ENCODE assay signal across 8 mouse cellular contexts in genomic region chr9:44772392-44772749, GRCm38 (mm10). TPM values are rescaled to one million over a fixed set of nuclear protein-coding genes. Genes with fewer than 3 reads are reported as not detected.
A peak's percentile ranks its signal among the peaks of the same experiment; 100 is the strongest.
DNase-seq lines count a peak whose midpoint lies in the region; ATAC-seq and TF ChIP-seq lines count a peak whose summit lies in the region.

No protein-coding gene starts in this region.

- no peaks in the 10 kb centered on the region for H3K9me3 ChIP-seq in embryonic facial prominence, embryonic 12.5 days
- H3K9me3 ChIP-seq in hindbrain, embryonic 16.5 days (ENCODE audit: control insufficient read depth, low read length), result no peaks in the 10 kb centered on the region
- no peaks in the 10 kb centered on the region for H3K9me3 ChIP-seq in midbrain, embryonic 16.5 days (replicated peaks; ENCODE audit: control insufficient read depth, low read length, poor library complexity, severe bottlenecking)

- WGBS in embryonic facial prominence, embryonic 12.5 days, result 25% methylated on average over 5 of the region's 5 CpGs
- 22% methylated on average over 5 of the region's 5 CpGs for WGBS in hindbrain, embryonic 16.5 days
- 21% methylated on average over 5 of the region's 5 CpGs for WGBS in midbrain, embryonic 16.5 days

- H3K36me3 ChIP-seq in embryonic facial prominence, embryonic 12.5 days, result peaks cover 13% of the 10 kb centered on the region
- no peaks in the 10 kb centered on the region; the same call in 1 of the 2 replicates for H3K36me3 ChIP-seq in hindbrain, embryonic 16.5 days (ENCODE audit: control insufficient read depth, insufficient read depth, low read length)
- H3K36me3 ChIP-seq in midbrain, embryonic 16.5 days (ENCODE audit: control insufficient read depth, insufficient read depth, low read length), result 0 out of 2 replicates have a peak, but pooled peaks cover 6% of the 10 kb centered on the region

- no peak overlapping the region; the same call in 1 of the 2 replicates for H3K4me3 ChIP-seq in left cerebral cortex, adult 2 months
- peak overlapping the region; percentile 61 for H3K4me3 ChIP-seq in embryonic facial prominence, embryonic 12.5 days
- H3K4me3 ChIP-seq in hindbrain, embryonic 16.5 days (ENCODE audit: low read length), result no peak overlapping the region
- H3K4me3 ChIP-seq in midbrain, embryonic 16.5 days (ENCODE audit: low read depth, low read length), result peak overlapping the region; percentile 67; the same call in 1 of the 2 replicates

- DNase-seq in left cerebral cortex, adult 2 months (ENCODE audit: extremely low spot score in 1 of 2, low spot score in 2 of 2), result no peak
- no peak for DNase-seq in left cerebral cortex, adult 9 months (ENCODE audit: low spot score in 2 of 2)
- no peak for DNase-seq in B cell, adult 2 months
- no peak for DNase-seq in left cerebral cortex, postnatal 4 days
- no peak for DNase-seq in left cerebral cortex, postnatal 25 days (ENCODE audit: low spot score in 2 of 2)

- H3K4me2 ChIP-seq in embryonic facial prominence, embryonic 12.5 days (replicated peaks), result no peak overlapping the region
- H3K4me2 ChIP-seq in hindbrain, embryonic 16.5 days (ENCODE audit: low read length), result no peak overlapping the region
- no peak overlapping the region for H3K4me2 ChIP-seq in midbrain, embryonic 16.5 days (ENCODE audit: low read length)

- no peaks in the 10 kb centered on the region for H3K27me3 ChIP-seq in embryonic facial prominence, embryonic 12.5 days
- no peaks in the 10 kb centered on the region for H3K27me3 ChIP-seq in hindbrain, embryonic 16.5 days (replicated peaks; ENCODE audit: control insufficient read depth, insufficient read depth, low read length)
- H3K27me3 ChIP-seq in midbrain, embryonic 16.5 days (ENCODE audit: control insufficient read depth, insufficient read depth, low read depth, low read length), result no peaks in the 10 kb centered on the region

- H3K9ac ChIP-seq in embryonic facial prominence, embryonic 12.5 days, result no peak overlapping the region
- H3K9ac ChIP-seq in hindbrain, embryonic 16.5 days (ENCODE audit: low read depth, low read length), result no peak overlapping the region
- no peak overlapping the region for H3K9ac ChIP-seq in midbrain, embryonic 16.5 days (ENCODE audit: low read depth, low read length)

- no peak for TF ChIP-seq CTCF in left cerebral cortex, adult 2 months (IDR thresholded peaks at IDR 0.05)

- 0 out of 2 replicates have a peak, but pooled peaks cover 6% of the 10 kb centered on the region for H3K4me1 ChIP-seq in embryonic facial prominence, embryonic 12.5 days
- peaks cover 3% of the 10 kb centered on the region; the same call in 1 of the 2 replicates for H3K4me1 ChIP-seq in hindbrain, embryonic 16.5 days (ENCODE audit: control insufficient read depth, insufficient read depth, low read depth, low read length)
- H3K4me1 ChIP-seq in midbrain, embryonic 16.5 days (ENCODE audit: control insufficient read depth, insufficient read depth, low read length), result peaks cover 12% of the 10 kb centered on the region

- peak overlapping the region; percentile 45; the same call in 1 of the 2 replicates for H3K27ac ChIP-seq in left cerebral cortex, adult 2 months
- H3K27ac ChIP-seq in embryonic facial prominence, embryonic 12.5 days, result no peak overlapping the region
- peak overlapping the region; percentile 41; the same call in 1 of the 2 replicates for H3K27ac ChIP-seq in hindbrain, embryonic 16.5 days (ENCODE audit: low read depth, low read length)
- peak overlapping the region; percentile 48 for H3K27ac ChIP-seq in midbrain, embryonic 16.5 days (ENCODE audit: low read length)

- ATAC-seq in embryonic facial prominence, embryonic 12.5 days (ENCODE audit: insufficient number of reproducible peaks, insufficient read depth, low FRiP score, low TSS enrichment), result no peak
- ATAC-seq in hindbrain, embryonic 16.5 days, result no peak
- ATAC-seq in midbrain, embryonic 16.5 days, result no peak

- intact Hi-C loops in left cerebral cortex, adult 2 months (cut with DNase I), result loop anchor here (2.0 kb wide), 2 partner anchors 148 to 192 kb away; partner anchors contain the start of genes Atp5l and Ube4a
- intact Hi-C loops in left cerebral cortex, postnatal 4 days (cut with DNase I), result no loop called here
- intact Hi-C loops in left cerebral cortex, postnatal 25 days (cut with DNase I), result no loop called here

RNA-seq across cellular contexts. Expression of gene Ift46, which starts 4.7 kb away (rescaled TPM):
- total RNA-seq in left cerebral cortex, adult 2 months (2021), result 10 to 100 TPM; 60.7 to 67.5 TPM
- 151 and 153 TPM in 2 replicates for polyA plus RNA-seq in embryonic facial prominence, embryonic 12.5 days (2016; fragmentation: Nextera tagmentation; extraction: Ambion mirVana)
- polyA plus RNA-seq in hindbrain, embryonic 16.5 days (2015; fragmentation: Nextera tagmentation; extraction: Ambion mirVana), result 152 and 160 TPM in 2 replicates
- polyA plus RNA-seq in midbrain, embryonic 16.5 days (2015; fragmentation: Nextera tagmentation; extraction: Ambion mirVana), result 188 and 193 TPM in 2 replicates
- total RNA-seq in left cerebral cortex, postnatal 4 days (2021), result 100 to 1,000 TPM; 111 to 114 TPM
- 10 to 100 TPM; 68.8 to 83.5 TPM for total RNA-seq in left cerebral cortex, postnatal 25 days (2021)

RNA-seq across cellular contexts. Expression of gene Arcn1, which starts 4.7 kb away (rescaled TPM):
- total RNA-seq in left cerebral cortex, adult 2 months (2021), result 100 to 1,000 TPM in 1 of 2 experiments, 10 to 100 TPM in 1; 78.3 to 102 TPM
- polyA plus RNA-seq in embryonic facial prominence, embryonic 12.5 days (2016; fragmentation: Nextera tagmentation; extraction: Ambion mirVana), result 193 and 197 TPM in 2 replicates
- polyA plus RNA-seq in hindbrain, embryonic 16.5 days (2015; fragmentation: Nextera tagmentation; extraction: Ambion mirVana), result 130 and 145 TPM in 2 replicates
- 140 and 146 TPM in 2 replicates for polyA plus RNA-seq in midbrain, embryonic 16.5 days (2015; fragmentation: Nextera tagmentation; extraction: Ambion mirVana)
- total RNA-seq in left cerebral cortex, postnatal 4 days (2021), result 100 to 1,000 TPM; 116 to 122 TPM
- total RNA-seq in left cerebral cortex, postnatal 25 days (2021), result 100 to 1,000 TPM in 1 of 2 experiments, 10 to 100 TPM in 1; 98.0 to 103 TPM

RNA-seq across cellular contexts. Expression of gene Tmem25, which starts 26.7 kb away (rescaled TPM):
- 10 to 100 TPM; 54.4 to 62.8 TPM for total RNA-seq in left cerebral cortex, adult 2 months (2021)
- polyA plus RNA-seq in embryonic facial prominence, embryonic 12.5 days (2016; fragmentation: Nextera tagmentation; extraction: Ambion mirVana), result 3.8 and 4.1 TPM in 2 replicates
- 23.5 and 24.8 TPM in 2 replicates for polyA plus RNA-seq in hindbrain, embryonic 16.5 days (2015; fragmentation: Nextera tagmentation; extraction: Ambion mirVana)
- polyA plus RNA-seq in midbrain, embryonic 16.5 days (2015; fragmentation: Nextera tagmentation; extraction: Ambion mirVana), result 16.0 and 19.8 TPM in 2 replicates
- total RNA-seq in left cerebral cortex, postnatal 4 days (2021), result 10 to 100 TPM; 17.9 to 20.1 TPM
- 10 to 100 TPM; 49.0 to 53.0 TPM for total RNA-seq in left cerebral cortex, postnatal 25 days (2021)

RNA-seq across cellular contexts. Expression of gene Ttc36, which starts 30.5 kb away (rescaled TPM):
- total RNA-seq in left cerebral cortex, adult 2 months (2021), result 1 to 10 TPM in 1 of 2 experiments, under 1 TPM in 1; 0.54 to 1.1 TPM
- polyA plus RNA-seq in embryonic facial prominence, embryonic 12.5 days (2016; fragmentation: Nextera tagmentation; extraction: Ambion mirVana), result 0.40 TPM in 1 of 2 replicates, not detected in the other
- not detected in 2 replicates for polyA plus RNA-seq in hindbrain, embryonic 16.5 days (2015; fragmentation: Nextera tagmentation; extraction: Ambion mirVana)
- 0.25 TPM in 1 of 2 replicates, not detected in the other for polyA plus RNA-seq in midbrain, embryonic 16.5 days (2015; fragmentation: Nextera tagmentation; extraction: Ambion mirVana)
- 1 to 10 TPM in 1 of 2 experiments, under 1 TPM in 1; 0.54 to 1.0 TPM for total RNA-seq in left cerebral cortex, postnatal 4 days (2021)
- total RNA-seq in left cerebral cortex, postnatal 25 days (2021), result under 1 TPM in 1 of 2 experiments, not detected in 1; 0.99 TPM

RNA-seq across cellular contexts. Expression of gene Phldb1, which starts 37.4 kb away (rescaled TPM):
- total RNA-seq in left cerebral cortex, adult 2 months (2021), result 10 to 100 TPM; 62.0 to 75.6 TPM
- polyA plus RNA-seq in embryonic facial prominence, embryonic 12.5 days (2016; fragmentation: Nextera tagmentation; extraction: Ambion mirVana), result 57.1 and 60.7 TPM in 2 replicates
- polyA plus RNA-seq in hindbrain, embryonic 16.5 days (2015; fragmentation: Nextera tagmentation; extraction: Ambion mirVana), result 37.4 and 44.2 TPM in 2 replicates
- 48.1 and 51.7 TPM in 2 replicates for polyA plus RNA-seq in midbrain, embryonic 16.5 days (2015; fragmentation: Nextera tagmentation; extraction: Ambion mirVana)
- total RNA-seq in left cerebral cortex, postnatal 4 days (2021), result 100 to 1,000 TPM; 132 to 141 TPM
- total RNA-seq in left cerebral cortex, postnatal 25 days (2021), result 10 to 100 TPM; 54.9 to 70.7 TPM

Comparison
In these comparisons a context has a peak if more than half of its experiments do, and no peak if none do; other contexts are left out.
1. H3K4me3 ChIP-seq: peak in embryonic facial prominence, embryonic 12.5 days (single experiment) and midbrain, embryonic 16.5 days (single experiment); none in left cerebral cortex, adult 2 months (single experiment) and hindbrain, embryonic 16.5 days (single experiment).